Mouse (Mus musculus) G1E (cell line): Measurements from ENCODE around the gene Atp10b. TPM values are rescaled to one million over a fixed set of nuclear protein-coding genes. Genes with fewer than 3 reads are reported as not detected.

Source experiments
- ATAC-seq: 2 replicates; pipeline ENCODE4 v1.8.0; 2016; ENCODE audit warnings: mild to moderate bottlenecking; ENCODE audit not compliant: insufficient number of reproducible peaks, poor library complexity, low FRiP score, severe bottlenecking; ENCODE audit errors: extremely low read depth
- DNase-seq: peaks from one replicate; pipeline ENCODE4 v3.0.0; 2012; ENCODE audit warnings: low spot score
- H3K27me3 ChIP-seq: 2 replicates; pipeline ENCODE4 v1.6.1; 2012; ENCODE audit warnings: mild to moderate bottlenecking, low read length, inconsistent platforms; ENCODE audit not compliant: insufficient read depth
- H3K36me3 ChIP-seq: replicated peaks from 2 replicates; pipeline ENCODE3; 2012; ENCODE audit warnings: mild to moderate bottlenecking, inconsistent platforms
- H3K4me1 ChIP-seq: 2 replicates; pipeline ENCODE4 v1.6.1; 2012; ENCODE audit warnings: low read depth, low read length, inconsistent platforms, mixed read lengths; ENCODE audit not compliant: insufficient read depth
- H3K4me3 ChIP-seq: 2 replicates; pipeline ENCODE4 v1.5.1; 2012; ENCODE audit warnings: low read depth, mild to moderate bottlenecking, inconsistent platforms, low read length, moderate library complexity, mixed read lengths
- H3K9me3 ChIP-seq: replicated peaks from 2 replicates; pipeline ENCODE4 v1.6.1; 2012; ENCODE audit warnings: inconsistent platforms
- CTCF ChIP-seq: IDR thresholded peaks from 2 replicates; pipeline ENCODE4 v1.5.1; 2012; ENCODE audit warnings: low read depth, low read length, inconsistent platforms, mixed read lengths
- GATA1 ChIP-seq: IDR thresholded peaks from 2 replicates; pipeline ENCODE4 v1.6.1; 2012; ENCODE audit warnings: borderline replicate concordance, low read length, inconsistent platforms, mixed read lengths
- GATA2 ChIP-seq: IDR thresholded peaks from 2 replicates; pipeline ENCODE4 v1.6.1; 2012; ENCODE audit warnings: low read depth, low read length, inconsistent platforms, borderline replicate concordance
- POLR2AphosphoS5 ChIP-seq: IDR thresholded peaks from 2 replicates; pipeline ENCODE4 v1.6.1; 2012; ENCODE audit warnings: low read depth, low read length, inconsistent platforms; ENCODE audit not compliant: insufficient replicate concordance
- TAL1 ChIP-seq: conservative IDR thresholded peaks from 2 replicates; pipeline ENCODE4 v1.6.1; 2012; ENCODE audit warnings: low read depth, low read length, inconsistent platforms, mixed read lengths
- polyA plus RNA-seq: library from polyadenylated mRNA; stranded (reverse); fragments of >175 nt; gene quantifications from 2 replicates; pipeline ENCODE4 v1.2.3, GENCODE M21; 2012
- total RNA-seq, 2 experiments: library from RNA; stranded (forward) in 1 of 2; stranded (reverse) in 1 of 2; fragments of 200-1000 nt in 1 of 2; fragments of >200 nt in 1 of 2; fragmentation: Nextera tagmentation in 1 of 2; gene quantifications; 2 replicates each; pipeline ENCODE4 v1.2.3; 2014 to 2017

Gene Atp10b
- total and polyA plus RNA-seq, 3 experiments = 0.16 TPM; not detected in 2

DNA sequence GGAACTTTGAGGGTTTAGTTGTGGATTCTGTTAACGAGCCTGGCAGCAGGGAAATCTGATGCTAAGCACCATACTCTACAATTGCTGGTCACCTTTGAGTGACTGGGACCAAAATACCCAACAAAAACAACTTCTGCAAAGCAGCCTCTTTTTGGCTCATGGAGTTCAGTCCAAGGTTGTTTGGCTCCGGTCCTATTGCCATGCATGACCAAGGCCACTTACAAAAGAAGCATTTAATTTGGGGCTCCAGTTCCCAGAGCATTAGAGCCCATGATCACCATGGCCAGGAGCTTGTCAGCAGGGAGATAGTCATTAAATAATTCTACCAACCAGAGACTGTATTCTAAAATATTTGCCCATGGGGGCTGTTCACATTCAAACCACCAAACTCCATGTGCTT lies 2.3 kb upstream of the Atp10b start:
- H3K36me3 ChIP-seq = no peaks in the 10 kb centered on the region
- H3K9me3 ChIP-seq = peaks cover 2% of the 10 kb centered on the region; the same call in 1 of the 2 replicates
- no peaks in the 10 kb centered on the region for H3K27me3 ChIP-seq
- no peaks in the 10 kb centered on the region for H3K4me1 ChIP-seq
- no peak for ATAC-seq
- no peak for DNase-seq
- TF ChIP-seq CTCF (no peak), POLR2AphosphoS5 (no peak), GATA1 (no peak)
- no peak overlapping the region for H3K4me3 ChIP-seq

DNA sequence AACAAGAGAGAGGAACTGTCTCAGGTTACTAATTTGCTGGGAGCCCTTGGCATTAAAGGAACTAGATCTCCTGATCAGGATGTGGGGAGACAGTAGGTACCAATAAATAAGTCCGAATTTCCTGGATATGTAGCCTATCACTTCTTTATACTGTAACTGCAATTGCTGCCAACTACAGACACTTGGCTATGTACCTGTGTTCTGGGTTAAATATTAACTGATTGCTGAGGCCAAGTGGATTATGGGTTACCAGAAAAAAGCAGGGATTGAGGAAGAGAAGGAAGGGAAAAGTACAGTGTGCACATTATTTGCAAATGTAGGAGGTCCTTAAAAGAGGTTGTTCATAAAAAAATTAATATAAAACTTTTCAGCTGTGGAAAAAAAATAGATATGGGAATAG lies 1.3 kb upstream of the Atp10b start:
- no peak for ATAC-seq
- Histone ChIP-seq H3K9me3 (peaks cover 2% of the 10 kb centered on the region; the same call in 1 of the 2 replicates), H3K4me1 (no peaks in the 10 kb centered on the region), H3K4me3 (no peak overlapping the region), H3K27me3 (no peaks in the 10 kb centered on the region), H3K36me3 (no peaks in the 10 kb centered on the region)
- no peak for TF ChIP-seq CTCF
- no peak for TF ChIP-seq TAL1
- no peak for TF ChIP-seq GATA1
- no peak for TF ChIP-seq POLR2AphosphoS5
- TF ChIP-seq GATA2 = no peak
- DNase-seq = no peak

DNA sequence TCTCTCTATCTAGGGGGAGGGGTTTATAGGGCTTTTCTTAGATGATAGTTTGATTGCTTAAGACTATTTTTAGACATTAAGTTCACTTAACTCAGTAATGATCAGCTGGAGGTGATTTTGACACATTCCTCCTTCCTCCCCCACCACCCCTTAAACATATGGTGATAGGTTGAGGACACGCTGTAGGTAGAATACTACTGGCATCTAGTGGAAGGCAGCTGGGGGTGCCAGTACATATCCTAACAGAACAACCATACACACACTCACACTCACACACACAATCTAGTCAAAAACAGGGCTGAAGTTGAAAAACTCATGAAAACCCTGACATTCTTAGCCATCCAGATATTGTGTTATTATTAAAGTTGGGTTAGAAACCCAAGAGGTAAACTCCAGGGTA lies 5.3 kb downstream of the Atp10b start:
- no peak overlapping the region for H3K4me3 ChIP-seq
- H3K4me1 ChIP-seq = no peaks in the 10 kb centered on the region
- no peaks in the 10 kb centered on the region for H3K36me3 ChIP-seq
- DNase-seq = no peak
- H3K27me3 ChIP-seq = no peaks in the 10 kb centered on the region
- ATAC-seq = no peak
- TF ChIP-seq GATA1 = no peak
- TF ChIP-seq CTCF = no peak
- TF ChIP-seq POLR2AphosphoS5 = no peak
- TF ChIP-seq TAL1 = no peak
- TF ChIP-seq GATA2 = no peak
- no peaks in the 10 kb centered on the region for H3K9me3 ChIP-seq

DNA sequence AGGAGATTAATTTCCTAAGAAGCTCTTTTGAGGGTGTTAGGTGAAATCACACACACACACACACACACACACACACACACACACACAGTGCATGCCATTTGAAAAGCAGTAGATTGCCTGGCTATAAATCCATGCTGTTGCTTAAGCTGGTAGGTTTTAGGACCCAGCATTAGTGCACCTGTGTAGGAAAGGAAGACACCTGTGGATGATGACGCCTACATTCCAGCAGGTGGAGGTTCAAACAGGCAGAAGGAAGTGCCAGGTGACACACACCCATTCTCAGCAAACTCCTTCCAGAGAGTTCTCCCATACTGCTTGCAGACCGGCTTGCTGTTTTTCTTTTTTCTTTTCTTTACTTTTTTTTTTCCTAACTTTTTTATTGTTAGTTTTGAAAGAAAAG lies 5.7 kb downstream of the Atp10b start:
- H3K4me3 ChIP-seq = no peak overlapping the region
- no peaks in the 10 kb centered on the region for H3K36me3 ChIP-seq
- H3K4me1 ChIP-seq = no peaks in the 10 kb centered on the region
- no peaks in the 10 kb centered on the region for H3K27me3 ChIP-seq
- no peaks in the 10 kb centered on the region for H3K9me3 ChIP-seq
- TF ChIP-seq CTCF (no peak), POLR2AphosphoS5 (no peak), TAL1 (no peak), GATA1 (no peak), GATA2 (no peak)
- no peak for DNase-seq
- ATAC-seq = no peak

DNA sequence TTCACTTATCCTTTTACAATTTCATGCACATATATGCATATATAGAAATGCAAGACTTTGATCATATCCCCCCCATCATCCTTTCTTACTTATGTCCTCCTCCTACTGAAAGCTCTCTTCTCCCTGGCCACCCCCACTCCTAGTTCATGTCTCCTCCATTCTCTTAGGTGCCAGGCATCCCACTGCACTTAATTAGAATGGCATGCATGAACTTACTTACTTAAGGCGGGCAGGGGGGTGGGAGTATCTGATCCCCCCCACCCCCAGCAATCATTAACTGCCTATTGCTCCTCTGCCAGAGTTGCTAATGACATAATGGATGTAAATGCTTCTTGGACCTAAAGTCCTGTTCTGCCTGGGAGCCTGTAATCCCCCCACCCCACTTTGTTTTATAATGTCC lies 9.1 kb downstream of the Atp10b start:
- no peaks in the 10 kb centered on the region for H3K4me1 ChIP-seq
- H3K36me3 ChIP-seq = no peaks in the 10 kb centered on the region
- no peaks in the 10 kb centered on the region for H3K27me3 ChIP-seq
- no peak for DNase-seq
- H3K9me3 ChIP-seq = peaks cover 4% of the 10 kb centered on the region; the same call in 1 of the 2 replicates
- H3K4me3 ChIP-seq = no peak overlapping the region
- ATAC-seq = no peak
- TF ChIP-seq GATA1 = no peak
- TF ChIP-seq GATA2 = no peak
- TF ChIP-seq CTCF = no peak
- no peak for TF ChIP-seq TAL1
- TF ChIP-seq POLR2AphosphoS5 = no peak

DNA sequence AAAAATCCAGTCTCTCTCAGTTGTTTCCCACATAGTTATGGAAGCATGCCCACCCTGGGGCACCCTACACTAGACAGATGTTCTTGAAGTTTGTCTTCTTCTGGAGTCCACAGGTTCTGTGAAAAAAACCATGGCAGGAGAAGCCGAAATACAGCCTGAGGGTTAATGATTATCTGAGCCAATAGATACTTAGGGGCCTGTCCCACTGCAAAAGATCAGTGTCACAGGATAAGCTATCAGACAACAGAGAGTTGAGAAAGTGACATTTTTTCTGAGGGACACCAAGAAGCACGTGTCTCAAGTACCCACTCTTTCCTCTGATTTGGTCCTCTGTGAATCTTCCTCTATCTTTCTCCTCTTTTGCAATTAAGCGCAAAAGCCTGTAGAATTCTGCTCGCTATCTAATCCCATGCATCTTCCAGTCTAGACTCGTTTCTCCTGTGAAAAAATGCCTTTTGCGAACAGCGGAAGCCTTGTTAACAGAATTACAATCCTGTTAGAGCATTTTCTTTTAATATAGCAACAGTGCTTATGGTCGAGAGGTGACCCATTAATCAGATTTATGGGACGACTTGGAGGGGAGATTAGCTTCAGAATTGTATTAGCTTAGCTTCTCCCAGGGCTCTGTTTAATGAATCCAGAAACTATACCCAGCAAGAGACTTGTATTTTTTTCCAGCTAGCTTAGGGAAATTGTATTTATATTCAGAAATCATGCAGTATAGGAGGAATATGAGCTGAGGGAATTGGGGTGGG lies 10.7 kb downstream of the Atp10b start:
- ATAC-seq (no peak), DNase-seq (no peak)
- no peaks in the 10 kb centered on the region for H3K36me3 ChIP-seq
- no peak overlapping the region for H3K4me3 ChIP-seq
- no peaks in the 10 kb centered on the region for H3K27me3 ChIP-seq
- H3K4me1 ChIP-seq = no peaks in the 10 kb centered on the region
- TF ChIP-seq TAL1 (no peak), GATA1 (no peak), GATA2 (no peak), POLR2AphosphoS5 (no peak), CTCF (no peak)
- H3K9me3 ChIP-seq = peaks cover 4% of the 10 kb centered on the region; the same call in 1 of the 2 replicates

DNA sequence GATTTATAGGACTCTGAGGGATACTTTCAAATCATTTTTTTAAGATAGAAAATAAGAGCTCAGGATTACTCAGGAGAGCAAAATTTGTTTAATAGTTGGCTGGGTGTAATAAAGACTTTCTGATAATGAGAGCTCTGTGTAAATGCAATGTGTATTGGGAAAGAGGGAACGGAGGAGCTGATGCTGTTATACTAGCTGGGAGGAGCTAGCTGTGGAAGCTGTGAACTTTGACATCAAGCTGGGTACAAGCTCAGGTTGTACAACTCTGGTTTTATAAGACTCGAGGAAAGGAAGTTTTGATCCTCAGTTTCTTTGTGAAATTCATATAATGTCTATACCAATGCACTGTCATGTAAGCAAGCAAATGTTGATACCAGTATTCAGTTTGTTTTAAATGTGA lies 20.9 kb downstream of the Atp10b start:
- H3K9me3 ChIP-seq = peaks cover 3% of the 10 kb centered on the region; the same call in 1 of the 2 replicates
- H3K27me3 ChIP-seq = no peaks in the 10 kb centered on the region
- ATAC-seq (no peak), DNase-seq (no peak)
- TF ChIP-seq GATA1 (no peak), TAL1 (no peak), CTCF (no peak), POLR2AphosphoS5 (no peak), GATA2 (no peak)
- H3K4me1 ChIP-seq = no peaks in the 10 kb centered on the region
- no peak overlapping the region for H3K4me3 ChIP-seq
- H3K36me3 ChIP-seq = no peaks in the 10 kb centered on the region
